8 mouse cellular contexts compared by ENCODE assay signal in the genomic region with DNA sequence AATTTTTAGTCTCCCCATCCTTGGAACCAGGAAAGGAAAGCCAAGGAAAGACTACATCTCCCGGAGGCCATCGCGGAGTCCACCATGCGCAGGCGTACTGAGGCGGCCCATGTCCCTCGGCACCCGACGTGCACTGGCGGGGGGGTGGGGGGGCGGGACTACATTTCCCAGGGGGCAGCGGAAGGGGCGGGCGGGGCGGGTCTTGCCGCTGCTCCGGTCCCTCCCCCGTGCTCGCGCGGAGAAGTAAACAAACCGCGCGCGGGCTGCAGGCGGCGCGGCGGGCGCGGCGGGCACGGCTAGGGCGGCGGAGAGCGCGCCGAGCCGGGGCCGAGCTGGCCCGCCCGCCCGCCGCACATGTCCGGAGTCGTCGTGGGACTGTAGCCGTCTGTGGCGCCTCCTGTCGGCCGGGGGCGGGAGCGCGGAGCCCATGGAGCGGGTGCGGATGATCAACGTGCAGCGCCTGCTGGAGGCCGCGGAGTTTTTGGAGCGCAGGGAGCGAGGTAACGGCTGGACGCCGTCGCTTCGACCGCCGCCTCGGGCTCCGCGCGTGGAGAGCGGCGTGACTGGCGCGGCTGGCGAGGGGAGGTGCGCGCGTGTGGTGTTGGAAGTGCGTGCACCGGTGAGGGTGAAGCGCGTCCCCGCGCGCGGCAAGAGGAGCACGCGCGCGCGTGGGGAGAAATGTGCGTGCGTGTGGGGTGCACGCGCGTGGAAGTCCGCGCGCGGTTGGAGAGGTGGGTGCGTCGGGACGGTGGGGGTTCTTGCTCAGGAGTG. TPM values are rescaled to one million over a fixed set of nuclear protein-coding genes. Genes with fewer than 3 reads are reported as not detected.
A peak's percentile ranks its signal among the peaks of the same experiment; 100 is the strongest.
DNase-seq lines count a peak whose midpoint lies in the region; ATAC-seq lines count a peak whose summit lies in the region.

No protein-coding gene starts in this region.

- ATAC-seq in intestine, embryonic 14.5 days (replicated peaks; ENCODE audit: low FRiP score, low TSS enrichment, low read depth): peak; percentile 82
- ATAC-seq in megakaryocyte-erythroid progenitor cell, adult 5-6 weeks (replicated peaks; ENCODE audit: low FRiP score, low TSS enrichment, poor library complexity, severe bottlenecking): peak; percentile 36

- peak overlapping the region; percentile 63 for H3K9ac ChIP-seq in intestine, embryonic 14.5 days (ENCODE audit: low read length)

- H3K27ac ChIP-seq in intestine, embryonic 14.5 days (ENCODE audit: low read depth): peak overlapping the region; percentile 36

- DNase-seq in adipocyte (ENCODE audit: low spot score): peak; percentile 95
- DNase-seq in embryo, embryonic 10 days (ENCODE audit: low spot score): peak; percentile 96
- DNase-seq in gastrocnemius, postnatal 14 days: peak; percentile 93
- DNase-seq in intestine, embryonic 14.5 days (ENCODE audit: low spot score): peak; percentile 97
- DNase-seq in left cerebral cortex, postnatal 14 days (ENCODE audit: low spot score in 2 of 2): peak; percentile 91 to 93
- DNase-seq in right cerebral cortex, postnatal 14 days: peak; percentile 92
- DNase-seq in urinary bladder, postnatal 25 days (ENCODE audit: low spot score): peak; percentile 89

- H3K4me2 ChIP-seq in intestine, embryonic 14.5 days (ENCODE audit: low read length): peak overlapping the region; percentile 70

- peaks cover 24% of the 10 kb centered on the region for H3K36me3 ChIP-seq in intestine, embryonic 14.5 days (ENCODE audit: control insufficient read depth, insufficient read depth, low read length)

- peak overlapping the region; percentile 63 for H3K4me3 ChIP-seq in intestine, embryonic 14.5 days (ENCODE audit: low read depth, low read length)

- under 1% methylated on average over 94 of the region's 106 CpGs for whole genome bisulfite sequencing in intestine, embryonic 14.5 days

- H3K27me3 ChIP-seq in intestine, embryonic 14.5 days (replicated peaks; ENCODE audit: control insufficient read depth, insufficient read depth, low read length): no peaks in the 10 kb centered on the region

- no peaks in the 10 kb centered on the region for H3K9me3 ChIP-seq in intestine, embryonic 14.5 days (ENCODE audit: control insufficient read depth, low read length)

- intact Hi-C loops in gastrocnemius, postnatal 14 days (cut with DNase I; ENCODE audit: low total_unique reads): loop anchor here (10.0 kb wide), 1 partner anchor 185 kb away; the partner anchor contains the start of gene Add3
- intact Hi-C loops in left cerebral cortex, postnatal 14 days (cut with DNase I): loop anchor here (2.0 kb wide), 1 partner anchor 81 kb away; no protein-coding TSS in a partner anchor

- peaks cover 21% of the 10 kb centered on the region for H3K4me1 ChIP-seq in intestine, embryonic 14.5 days (replicated peaks; ENCODE audit: control insufficient read depth, insufficient read depth, low read length)

RNA-seq across cellular contexts. Expression of gene Mxi1, which starts 19.1 kb away (rescaled TPM):
- 10 to 100 TPM; 30.5 to 31.5 TPM for total RNA-seq in gastrocnemius, postnatal 14 days (2021)
- 30.4 and 37.5 TPM in 2 replicates for polyA plus RNA-seq in intestine, embryonic 14.5 days (2014; fragmentation: Nextera tagmentation; extraction: Ambion mirVana)
- total RNA-seq in left cerebral cortex, postnatal 14 days (2021): 10 to 100 TPM; 80.7 to 83.7 TPM
- 21.1 and 25.3 TPM in 2 replicates for total RNA-seq in megakaryocyte-erythroid progenitor cell, adult 5-6 weeks (2014; fragmentation: Nextera tagmentation)
- total RNA-seq in megakaryocyte-erythroid progenitor cell, adult 5-6 weeks (2017): 82.7 and 86.4 TPM in 2 replicates

RNA-seq across cellular contexts. Expression of gene Gm10197, which starts 42.2 kb away (rescaled TPM):
- not detected for total RNA-seq in gastrocnemius, postnatal 14 days (2021)
- 2.2 TPM in 1 of 2 replicates, not detected in the other for polyA plus RNA-seq in intestine, embryonic 14.5 days (2014; fragmentation: Nextera tagmentation; extraction: Ambion mirVana)
- not detected for total RNA-seq in left cerebral cortex, postnatal 14 days (2021)
- total RNA-seq in megakaryocyte-erythroid progenitor cell, adult 5-6 weeks (2014; fragmentation: Nextera tagmentation): not detected in 2 replicates
- total RNA-seq in megakaryocyte-erythroid progenitor cell, adult 5-6 weeks (2017): not detected in 2 replicates

Comparison
In these comparisons a context has a peak if more than half of its experiments do, and no peak if none do; other contexts are left out.
1. Peak in every context shown above with its lines: DNase-seq, ATAC-seq, H3K4me3 ChIP-seq and H3K27ac ChIP-seq.